Mouse (Mus musculus) bone marrow macrophage, adult 2 months (primary cell): ENCODE data around the gene Adamts4.

Source experiments
- CTCF ChIP-seq: IDR thresholded peaks from 2 replicates; pipeline ENCODE4 v1.5.1; 2012; ENCODE audit warnings: low read depth, mild to moderate bottlenecking, low read length, moderate library complexity
- POLR2A ChIP-seq: IDR thresholded peaks from 2 replicates; pipeline ENCODE4 v1.6.1; 2012; ENCODE audit warnings: mild to moderate bottlenecking, low read depth, low read length, borderline replicate concordance

DNA sequence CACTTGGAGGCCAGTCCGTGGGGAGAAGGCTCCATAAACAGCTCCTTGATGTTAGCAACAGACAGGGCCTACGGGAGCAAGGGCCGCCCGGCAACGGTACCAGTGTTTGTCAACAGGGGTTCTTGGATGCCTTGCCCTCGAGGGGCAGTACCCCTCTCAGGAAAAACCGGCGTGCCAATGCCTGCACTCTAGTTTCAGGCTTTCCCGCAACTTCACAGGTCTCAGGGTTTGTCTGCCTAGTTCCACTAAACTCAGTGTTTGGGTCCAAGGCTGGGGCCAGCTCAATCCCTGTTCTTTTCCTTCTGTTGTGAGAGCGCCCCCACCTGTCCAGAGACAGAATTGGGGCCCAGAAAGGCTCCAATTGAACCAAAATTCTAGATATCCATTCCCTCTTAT is 31.3 kb downstream of the Adamts4 start:
- TF ChIP-seq POLR2A (no peak), CTCF (peak; percentile 61)
